Mouse (Mus musculus) stomach, postnatal 0 days (tissue): ENCODE data around the gene Gna14.

Experiments
- CTCF ChIP-seq: IDR thresholded peaks from 2 replicates; pipeline ENCODE4 v1.5.1; 2016; ENCODE audit warnings: antibody characterized with exemption, low read depth, mild to moderate bottlenecking, moderate library complexity
- EP300 ChIP-seq: optimal IDR thresholded peaks from 2 replicates; pipeline ENCODE3; 2016; ENCODE audit warnings: antibody characterized with exemption

DNA sequence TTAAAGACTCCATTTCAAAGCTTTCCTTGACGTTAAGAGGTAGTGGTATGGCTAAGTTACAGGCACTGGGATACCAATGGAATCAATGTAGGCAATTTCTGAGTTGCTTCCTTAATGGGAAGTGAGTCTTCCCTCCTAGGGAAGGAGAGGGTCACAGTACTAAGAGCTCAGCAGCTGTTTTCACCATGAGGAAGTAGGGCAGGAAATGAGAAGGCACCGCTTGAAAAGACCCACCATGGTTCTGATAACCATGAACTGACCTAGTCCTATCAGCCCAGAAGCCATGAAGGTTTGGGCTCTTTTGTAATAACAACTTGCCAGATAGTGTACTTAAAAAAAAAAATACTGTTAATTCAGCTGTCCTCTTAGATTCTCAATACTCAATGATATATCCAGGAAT lies 20.6 kb downstream of the Gna14 start:
- TF ChIP-seq EP300 (no peak), CTCF (no peak)
